Mouse (Mus musculus) embryonic facial prominence, embryonic 14.5 days (tissue): ENCODE measurements at regions not wholly inside any gene's neighbourhood (a gene's known extent, or its start where the extent isn't known, plus 50 kb on each side); places are given as distances from the start of the nearest gene placed in this dataset.

Experiments used
- ATAC-seq: fragments of 200-750 bp; cut with Nextera tagmentation; 2 replicates; pipeline ENCODE4 v1.8.0; 2017; ENCODE audit warnings: low read depth, moderate number of reproducible peaks, moderate TSS enrichment
- DNase-seq: peaks from one replicate; pipeline ENCODE4 v3.0.0-alpha.2; 2015; ENCODE audit warnings: low spot score
- H3K27ac ChIP-seq: fragments of 300-500 bp; sonication (generic); replicated peaks from 2 replicates; pipeline ENCODE4 v1.5.1; 2014; ENCODE audit warnings: low read depth, mild to moderate bottlenecking, low read length, moderate library complexity
- H3K27me3 ChIP-seq: fragments of 300-500 bp; sonication (generic); replicated peaks from 2 replicates; pipeline ENCODE4 v1.6.1; 2014; ENCODE audit warnings: low read length; ENCODE audit not compliant: control insufficient read depth, insufficient read depth
- H3K36me3 ChIP-seq: fragments of 300-500 bp; sonication (generic); 2 replicates; pipeline ENCODE4 v1.6.1; 2014; ENCODE audit warnings: low read length, mixed read lengths; ENCODE audit not compliant: control insufficient read depth, insufficient read depth
- H3K4me1 ChIP-seq: fragments of 300-500 bp; sonication (generic); 2 replicates; pipeline ENCODE4 v1.6.1; 2014; ENCODE audit warnings: antibody characterized with exemption, low read length; ENCODE audit not compliant: control insufficient read depth, insufficient read depth
- H3K4me2 ChIP-seq: fragments of 300-500 bp; sonication (generic); 2 replicates; pipeline ENCODE4 v1.6.1; 2014; ENCODE audit warnings: low read depth, mild to moderate bottlenecking, low read length, moderate library complexity, mixed read lengths
- H3K4me3 ChIP-seq: fragments of 300-500 bp; sonication (generic); 2 replicates; pipeline ENCODE4 v1.5.1; 2014; ENCODE audit warnings: low read depth, mild to moderate bottlenecking, low read length
- H3K9ac ChIP-seq: fragments of 300-500 bp; sonication (generic); 2 replicates; pipeline ENCODE4 v1.6.1; 2014; ENCODE audit warnings: low read depth, mild to moderate bottlenecking, low read length, moderate library complexity, mixed read lengths
- H3K9me3 ChIP-seq: fragments of 300-500 bp; sonication (generic); 2 replicates; pipeline ENCODE4 v1.6.1; 2016; ENCODE audit warnings: low read length; ENCODE audit not compliant: control insufficient read depth
- WGBS: fragments of 180-500 bp; shearing (Covaris S2); extraction: QIAGEN DNeasy Blood & Tissue Kit; methylation state at CpG from one replicate; pipeline ENCODE4 v1.1.7; 2014; 5-methylcytosine and 5-hydroxymethylcytosine counted together

GRCm38 (mm10) chr13:103970415-103970814 lies 50.1 kb upstream of the Erbin start:
- 0 out of 2 replicates have a peak overlapping the region, but pooled peaks have one; percentile 2 for H3K9ac ChIP-seq
- ATAC-seq (peak; percentile 9; the same call in 1 of the 2 replicates), DNase-seq (no peak)
- no peaks in the 10 kb centered on the region for H3K9me3 ChIP-seq
- 0 out of 2 replicates have a peak overlapping the region, but pooled peaks have one; percentile 20 for H3K4me2 ChIP-seq
- no peaks in the 10 kb centered on the region for H3K36me3 ChIP-seq
- H3K27ac ChIP-seq = peak overlapping the region; percentile 63; the same call in 1 of the 2 replicates
- H3K4me1 ChIP-seq = peaks cover 4% of the 10 kb centered on the region; the same call in 1 of the 2 replicates
- WGBS = 47% methylated on average over 8 of the region's 8 CpGs
- H3K27me3 ChIP-seq = no peaks in the 10 kb centered on the region
- no peak overlapping the region for H3K4me3 ChIP-seq
